Mouse (Mus musculus): ENCODE measurements at regions not wholly inside any gene's neighbourhood (a gene's known extent, or its start where the extent isn't known, plus 50 kb on each side); places are given as distances from the start of the nearest gene placed in this dataset.

GRCm38 (mm10) chr1:120691571-120691970 lies 89.4 kb downstream of the En1 start:
- TF ChIP-seq CTCF (IDR thresholded peaks at IDR 0.05; ENCODE audit: control insufficient read depth, insufficient read depth, insufficient replicate concordance, low read depth, low read length) (no peak), POLR2A (IDR thresholded peaks at IDR 0.05; ENCODE audit: control insufficient read depth, low read depth, low read length) (no peak)
